11 mouse cellular contexts compared by ENCODE assay signal in genomic region chr13:110367961-110368555, GRCm38 (mm10). TPM values are rescaled to one million over a fixed set of nuclear protein-coding genes. Genes with fewer than 3 reads are reported as not detected.
A peak's percentile ranks its signal among the peaks of the same experiment; 100 is the strongest.
DNase-seq lines count a peak whose midpoint lies in the region; ATAC-seq and TF ChIP-seq lines count a peak whose summit lies in the region.
"Had no signal": no experiment of that assay in that cellular context is flagged by ENCODE, and none has a peak within 500 bp of the region (broad histone marks: within the 10 kb centered on the region; RNA-seq: fewer than 3 reads in every experiment).

No protein-coding gene starts in this region.

- no peak overlapping the region for H3K4me2 ChIP-seq in liver, embryonic 12.5 days
- no peak overlapping the region for H3K4me2 ChIP-seq in liver, embryonic 11.5 days
- H3K4me2 ChIP-seq in forebrain, embryonic 16.5 days (ENCODE audit: low read length), result no peak overlapping the region
- H3K4me2 ChIP-seq in midbrain, embryonic 15.5 days, result no peak overlapping the region
- H3K4me2 ChIP-seq: heart, embryonic 13.5 days had no signal

- no peaks in the 10 kb centered on the region for H3K36me3 ChIP-seq in liver, embryonic 12.5 days
- no peaks in the 10 kb centered on the region for H3K36me3 ChIP-seq in liver, embryonic 11.5 days (ENCODE audit: control insufficient read depth, insufficient read depth, low read length)
- no peaks in the 10 kb centered on the region for H3K36me3 ChIP-seq in forebrain, embryonic 16.5 days (ENCODE audit: control insufficient read depth, insufficient read depth)
- H3K36me3 ChIP-seq in midbrain, embryonic 15.5 days (replicated peaks), result no peaks in the 10 kb centered on the region
- H3K36me3 ChIP-seq: heart, embryonic 13.5 days had no signal

- H3K27me3 ChIP-seq in liver, embryonic 12.5 days (replicated peaks), result no peaks in the 10 kb centered on the region
- no peaks in the 10 kb centered on the region for H3K27me3 ChIP-seq in liver, embryonic 11.5 days (replicated peaks; ENCODE audit: control insufficient read depth, insufficient read depth, low read length)
- no peaks in the 10 kb centered on the region for H3K27me3 ChIP-seq in forebrain, embryonic 16.5 days (replicated peaks; ENCODE audit: control insufficient read depth, insufficient read depth, low read length)
- H3K27me3 ChIP-seq in midbrain, embryonic 15.5 days (replicated peaks), result no peaks in the 10 kb centered on the region
- H3K27me3 ChIP-seq: heart, embryonic 13.5 days had no signal

- intact Hi-C loops in left cerebral cortex, adult 2 months (cut with DNase I), result loop anchor here (1.0 to 5.0 kb wide), 2 partner anchors 91 to 306 kb away; no protein-coding TSS in a partner anchor

- H3K4me1 ChIP-seq in liver, embryonic 12.5 days, result peaks cover 11% of the 10 kb centered on the region; the same call in 1 of the 2 replicates
- H3K4me1 ChIP-seq in liver, embryonic 11.5 days (replicated peaks; ENCODE audit: control insufficient read depth, insufficient read depth, low read length), result no peaks in the 10 kb centered on the region
- H3K4me1 ChIP-seq in forebrain, embryonic 16.5 days (replicated peaks; ENCODE audit: control insufficient read depth, insufficient read depth, low read length), result no peaks in the 10 kb centered on the region
- H3K4me1 ChIP-seq in midbrain, embryonic 15.5 days, result no peaks in the 10 kb centered on the region
- H3K4me1 ChIP-seq: heart, embryonic 13.5 days had no signal

- TF ChIP-seq CTCF in left cerebral cortex, adult 2 months (IDR thresholded peaks at IDR 0.05), result no peak

- WGBS in liver, embryonic 12.5 days (ENCODE audit: insufficient replicate concordance), result 46% methylated on average over 3 of the region's 3 CpGs
- 65% methylated on average over 3 of the region's 3 CpGs for WGBS in liver, embryonic 11.5 days
- 94% methylated on average over 3 of the region's 3 CpGs for WGBS in forebrain, embryonic 16.5 days
- 91% methylated on average over 3 of the region's 3 CpGs for WGBS in midbrain, embryonic 15.5 days

- no peaks in the 10 kb centered on the region for H3K9me3 ChIP-seq in liver, embryonic 12.5 days (replicated peaks)
- H3K9me3 ChIP-seq in liver, embryonic 11.5 days (ENCODE audit: control insufficient read depth, low read length), result no peaks in the 10 kb centered on the region
- H3K9me3 ChIP-seq in forebrain, embryonic 16.5 days (ENCODE audit: control insufficient read depth, low read length), result no peaks in the 10 kb centered on the region
- no peaks in the 10 kb centered on the region for H3K9me3 ChIP-seq in midbrain, embryonic 15.5 days
- H3K9me3 ChIP-seq: heart, embryonic 13.5 days had no signal

- H3K27ac ChIP-seq in liver, embryonic 12.5 days, result no peak overlapping the region
- H3K27ac ChIP-seq in liver, embryonic 11.5 days (ENCODE audit: low read depth, low read length), result no peak overlapping the region
- H3K27ac ChIP-seq in forebrain, embryonic 16.5 days (ENCODE audit: low read length), result no peak overlapping the region
- peak overlapping the region; percentile 9; the same call in 1 of the 2 replicates for H3K27ac ChIP-seq in midbrain, embryonic 15.5 days
- no peak overlapping the region for H3K27ac ChIP-seq in left cerebral cortex, adult 2 months
- H3K27ac ChIP-seq: heart, embryonic 13.5 days had no signal

- DNase-seq in liver, embryonic 11.5 days (ENCODE audit: low spot score), result no peak
- DNase-seq in adrenal gland, postnatal 4 days (ENCODE audit: low spot score in 2 of 2), result no peak
- DNase-seq in left cerebral cortex, adult 2 months (ENCODE audit: extremely low spot score in 1 of 2, low spot score in 2 of 2), result no peak
- DNase-seq: thymus, adult 18-20 months had no signal

- H3K9ac ChIP-seq in liver, embryonic 12.5 days, result no peak overlapping the region
- no peak overlapping the region for H3K9ac ChIP-seq in liver, embryonic 11.5 days (ENCODE audit: low read depth, low read length)
- no peak overlapping the region for H3K9ac ChIP-seq in forebrain, embryonic 16.5 days (replicated peaks; ENCODE audit: low read depth, low read length)
- H3K9ac ChIP-seq in midbrain, embryonic 15.5 days, result no peak overlapping the region
- H3K9ac ChIP-seq: heart, embryonic 13.5 days had no signal

- peak; percentile 48; the same call in 1 of the 2 replicates for ATAC-seq in liver, embryonic 12.5 days
- no peak for ATAC-seq in liver, embryonic 11.5 days (replicated peaks; ENCODE audit: low FRiP score)
- peak; percentile 19 for ATAC-seq in activated CD4-positive, CD25-positive, alpha-beta regulatory T cell, adult 4 months
- peak; percentile 6; the same call in 1 of the 2 replicates for ATAC-seq in forebrain, embryonic 16.5 days
- ATAC-seq in midbrain, embryonic 15.5 days (replicated peaks), result peak; percentile 40

- H3K4me3 ChIP-seq in liver, embryonic 12.5 days, result no peak overlapping the region
- H3K4me3 ChIP-seq in liver, embryonic 11.5 days (ENCODE audit: low read depth, low read length), result no peak overlapping the region
- H3K4me3 ChIP-seq in forebrain, embryonic 16.5 days (replicated peaks; ENCODE audit: low read length), result no peak overlapping the region
- no peak overlapping the region for H3K4me3 ChIP-seq in midbrain, embryonic 15.5 days
- no peak overlapping the region for H3K4me3 ChIP-seq in left cerebral cortex, adult 2 months
- H3K4me3 ChIP-seq: heart, embryonic 13.5 days had no signal

RNA-seq across cellular contexts. Expression of gene Gapt, which starts 11.1 kb away (rescaled TPM):
- 1.1 and 2.0 TPM in 2 replicates for polyA plus RNA-seq in liver, embryonic 12.5 days (2016; fragmentation: Nextera tagmentation; extraction: Ambion mirVana)
- polyA plus RNA-seq in liver, embryonic 11.5 days (2014; fragmentation: Nextera tagmentation; extraction: Ambion mirVana), result 1.8 and 2.0 TPM in 2 replicates
- polyA plus RNA-seq in activated CD4-positive, CD25-positive, alpha-beta regulatory T cell, adult 4 months (2017; shearing (Covaris generic)), result under 1 TPM in 1 of 2 experiments, not detected in 1; 0.23 TPM
- not detected in 2 replicates for polyA plus RNA-seq in forebrain, embryonic 16.5 days (2015; fragmentation: Nextera tagmentation; extraction: Ambion mirVana)
- polyA plus RNA-seq in midbrain, embryonic 15.5 days (2015; fragmentation: Nextera tagmentation; extraction: Ambion mirVana), result 0.08 TPM in 1 of 2 replicates, not detected in the other
- under 1 TPM; 0.22 to 0.34 TPM for total RNA-seq in adrenal gland, postnatal 4 days (2021)
- total RNA-seq in left cerebral cortex, adult 2 months (2021), result not detected
- total RNA-seq: layer of hippocampus, postnatal 10 days; left cerebral cortex, postnatal 36 days had no signal

RNA-seq across cellular contexts. Expression of gene Plk2, which starts 26.8 kb away (rescaled TPM):
- polyA plus RNA-seq in liver, embryonic 12.5 days (2016; fragmentation: Nextera tagmentation; extraction: Ambion mirVana), result 12.7 and 15.7 TPM in 2 replicates
- 35.6 and 38.5 TPM in 2 replicates for polyA plus RNA-seq in liver, embryonic 11.5 days (2014; fragmentation: Nextera tagmentation; extraction: Ambion mirVana)
- 1 to 10 TPM; 2.0 to 2.4 TPM for polyA plus RNA-seq in activated CD4-positive, CD25-positive, alpha-beta regulatory T cell, adult 4 months (2017; shearing (Covaris generic))
- 229 and 237 TPM in 2 replicates for polyA plus RNA-seq in forebrain, embryonic 16.5 days (2015; fragmentation: Nextera tagmentation; extraction: Ambion mirVana)
- 154 and 173 TPM in 2 replicates for polyA plus RNA-seq in midbrain, embryonic 15.5 days (2015; fragmentation: Nextera tagmentation; extraction: Ambion mirVana)
- 10 to 100 TPM; 51.7 to 68.1 TPM for total RNA-seq in adrenal gland, postnatal 4 days (2021)
- 100 to 1,000 TPM; 279 TPM for total RNA-seq in left cerebral cortex, adult 2 months (2021)
